Mouse (Mus musculus): ENCODE results near the gene Simc1. TPM values are rescaled to one million over a fixed set of nuclear protein-coding genes. Genes with fewer than 3 reads are reported as not detected.
"Not testable (repeated sequence)": the region's sequence is repeated elsewhere in the genome, so short reads cannot be mapped to it uniquely, and the experiment has no call there.

Simc1 gene
- polyA plus RNA-seq, 1 experiment from 2014 or later: 2.0 TPM

DNA sequence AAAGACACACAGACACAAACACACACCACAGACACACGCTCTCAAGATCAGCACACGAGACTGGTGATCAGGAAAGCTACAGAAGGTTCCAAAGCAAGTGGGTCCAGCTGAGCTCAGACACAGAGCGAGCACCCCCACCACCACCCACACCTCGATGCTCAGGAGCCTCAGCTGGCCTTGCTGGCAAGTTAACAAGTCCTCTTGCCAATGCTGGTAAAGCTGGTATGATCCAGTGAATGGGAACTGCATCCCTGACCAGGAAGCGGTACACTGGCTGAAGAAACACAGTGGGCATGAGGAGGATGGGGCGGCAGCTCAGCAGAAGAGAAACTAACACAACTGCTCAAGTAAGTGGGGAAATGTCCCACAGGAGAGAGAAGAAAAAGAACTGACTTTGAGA is 12.2 kb upstream of the Simc1 start:
- Histone ChIP-seq H3K27ac (replicated peaks) (no peak overlapping the region), H3K4me3 (replicated peaks) (no peak overlapping the region), H3K9ac (no peak overlapping the region), H3K36me3 (replicated peaks) (no peaks in the 10 kb centered on the region), H3K27me3 (no peaks in the 10 kb centered on the region), H3K4me2 (no peak overlapping the region), H3K4me1 (replicated peaks) (no peaks in the 10 kb centered on the region), H3K9me3 (replicated peaks) (no peaks in the 10 kb centered on the region)
- no peak for ATAC-seq (ENCODE audit: insufficient read depth)
- 57% methylated on average over 6 of the region's 6 CpGs for WGBS (ENCODE audit: insufficient replicate concordance)

DNA sequence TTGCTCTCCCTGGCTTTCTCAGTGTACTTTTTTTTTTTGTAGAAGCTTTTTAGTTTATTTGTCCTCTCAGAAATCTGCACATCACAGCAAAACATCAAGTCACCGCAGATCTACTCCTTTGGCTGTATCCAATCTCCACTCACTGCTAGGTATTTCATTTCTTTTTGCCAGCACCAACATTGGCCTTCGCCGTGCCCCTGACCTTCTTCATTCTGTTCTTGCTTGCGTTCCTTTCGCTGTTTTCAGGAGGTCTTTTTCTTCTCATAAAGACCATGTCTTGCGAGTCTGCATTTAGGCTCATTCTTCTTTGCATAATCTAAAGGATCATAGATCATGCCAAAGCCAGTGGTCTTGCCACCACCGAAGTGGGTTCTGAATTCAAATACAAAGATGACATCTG is 4.0 kb upstream of the Simc1 start:
- Histone ChIP-seq H3K27me3 (peaks cover 53% of the 10 kb centered on the region), H3K4me1 (replicated peaks) (peaks cover 23% of the 10 kb centered on the region)
- ATAC-seq (ENCODE audit: insufficient read depth); H3K9ac ChIP-seq; H3K4me3 ChIP-seq (replicated peaks); H3K27ac ChIP-seq (replicated peaks); H3K4me2 ChIP-seq; H3K36me3 ChIP-seq (replicated peaks); H3K9me3 ChIP-seq (replicated peaks): not testable (repeated sequence)
- WGBS (ENCODE audit: insufficient replicate concordance): 74% methylated on average over 7 of the region's 7 CpGs

DNA sequence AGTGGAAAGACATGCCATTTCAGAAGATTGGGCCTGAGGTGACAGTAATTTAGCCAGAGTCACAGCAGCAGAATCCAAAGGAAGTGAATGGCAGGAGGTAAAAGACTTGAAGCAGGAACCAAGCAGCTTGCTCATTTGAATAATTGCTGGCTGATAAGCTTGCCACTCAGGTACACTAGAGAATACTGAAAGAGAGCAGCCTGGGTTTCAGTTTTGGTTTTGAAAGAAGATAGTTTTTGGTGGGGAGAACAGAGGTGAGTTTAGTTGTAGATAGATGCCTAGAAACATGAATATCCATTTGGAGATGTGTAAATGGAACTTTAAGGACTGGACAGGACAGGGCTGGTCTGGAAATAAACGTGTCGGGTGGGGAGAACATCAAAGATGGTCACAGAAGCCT is 2.2 kb upstream of the Simc1 start:
- Histone ChIP-seq H3K27me3 (peaks cover 53% of the 10 kb centered on the region), H3K4me1 (replicated peaks) (peaks cover 29% of the 10 kb centered on the region), H3K27ac (replicated peaks) (no peak overlapping the region), H3K4me2 (no peak overlapping the region), H3K36me3 (replicated peaks) (no peaks in the 10 kb centered on the region), H3K9me3 (replicated peaks) (no peaks in the 10 kb centered on the region), H3K4me3 (replicated peaks) (no peak overlapping the region), H3K9ac (no peak overlapping the region)
- no peak for ATAC-seq (ENCODE audit: insufficient read depth)
- 56% methylated on average over 2 of the region's 2 CpGs for WGBS (ENCODE audit: insufficient replicate concordance)

DNA sequence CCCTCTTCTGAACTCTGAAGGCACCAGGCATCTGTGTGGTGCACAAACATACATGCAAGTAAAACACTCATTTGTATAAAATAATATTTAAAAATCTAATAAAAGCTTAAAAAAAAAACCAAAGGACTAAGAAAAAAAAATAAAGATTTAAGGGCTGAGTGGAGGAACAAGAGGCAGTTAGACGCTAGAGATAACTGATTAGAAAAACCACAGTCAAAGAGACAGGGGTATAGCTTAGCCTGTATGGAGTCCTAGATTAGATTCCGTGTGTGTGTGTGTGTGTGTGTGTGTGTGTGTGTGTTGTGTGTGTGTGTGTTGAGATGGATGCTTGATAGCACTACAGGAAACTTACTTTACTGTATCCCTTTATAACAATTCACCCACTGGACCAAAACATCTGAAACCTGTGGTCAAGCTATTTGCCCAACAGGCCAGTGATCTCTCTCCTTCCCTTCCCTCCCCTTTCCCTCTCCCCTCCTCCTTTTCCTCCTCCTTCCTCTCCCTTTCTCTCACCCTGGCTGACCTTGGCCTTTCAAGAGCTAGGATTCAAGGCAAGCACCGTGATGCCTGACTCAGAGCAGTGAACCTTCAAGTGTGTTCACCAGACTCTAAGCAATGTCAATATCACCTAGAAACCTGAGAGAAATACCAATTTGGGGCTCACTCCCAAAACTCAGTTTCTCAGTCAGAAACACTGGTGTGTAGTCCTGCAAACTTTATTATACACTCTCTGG is 1.5 kb upstream of the Simc1 start:
- Histone ChIP-seq H3K9ac (no peak overlapping the region), H3K9me3 (replicated peaks) (no peaks in the 10 kb centered on the region), H3K36me3 (replicated peaks) (no peaks in the 10 kb centered on the region), H3K4me3 (replicated peaks) (no peak overlapping the region), H3K4me2 (no peak overlapping the region), H3K27me3 (peaks cover 53% of the 10 kb centered on the region), H3K27ac (replicated peaks) (no peak overlapping the region), H3K4me1 (replicated peaks) (peaks cover 29% of the 10 kb centered on the region)
- WGBS (ENCODE audit: insufficient replicate concordance): 9% methylated on average over 3 of the region's 3 CpGs
- no peak for ATAC-seq (ENCODE audit: insufficient read depth)

DNA sequence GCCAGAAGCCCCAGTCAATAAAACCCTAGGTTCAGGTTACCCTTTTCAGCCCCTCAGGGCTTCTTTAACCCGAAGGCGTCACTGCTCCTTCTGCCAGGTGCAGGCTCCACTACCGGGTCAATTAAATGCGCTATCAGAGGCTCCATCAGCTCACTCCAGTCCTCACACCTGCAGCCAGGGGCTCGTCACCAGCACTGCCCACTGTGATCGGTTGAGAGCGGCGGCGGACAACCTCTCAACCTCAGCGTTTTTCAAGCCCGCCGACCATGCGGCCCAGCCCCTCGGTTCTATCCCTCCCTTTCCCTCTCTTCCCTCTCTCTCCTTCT is 338 bp upstream of the Simc1 start:
- peak; percentile 27 for ATAC-seq (ENCODE audit: insufficient read depth)
- Histone ChIP-seq H3K27me3 (peaks cover 43% of the 10 kb centered on the region), H3K9ac (peak overlapping the region; percentile 55; the same call in 1 of the 2 replicates), H3K36me3 (replicated peaks) (no peaks in the 10 kb centered on the region), H3K9me3 (replicated peaks) (no peaks in the 10 kb centered on the region), H3K4me3 (replicated peaks) (peak overlapping the region; percentile 72), H3K4me2 (peak overlapping the region; percentile 100), H3K4me1 (replicated peaks) (peaks cover 29% of the 10 kb centered on the region), H3K27ac (replicated peaks) (no peak overlapping the region)
- WGBS (ENCODE audit: insufficient replicate concordance): under 1% methylated on average over 14 of the region's 14 CpGs

DNA sequence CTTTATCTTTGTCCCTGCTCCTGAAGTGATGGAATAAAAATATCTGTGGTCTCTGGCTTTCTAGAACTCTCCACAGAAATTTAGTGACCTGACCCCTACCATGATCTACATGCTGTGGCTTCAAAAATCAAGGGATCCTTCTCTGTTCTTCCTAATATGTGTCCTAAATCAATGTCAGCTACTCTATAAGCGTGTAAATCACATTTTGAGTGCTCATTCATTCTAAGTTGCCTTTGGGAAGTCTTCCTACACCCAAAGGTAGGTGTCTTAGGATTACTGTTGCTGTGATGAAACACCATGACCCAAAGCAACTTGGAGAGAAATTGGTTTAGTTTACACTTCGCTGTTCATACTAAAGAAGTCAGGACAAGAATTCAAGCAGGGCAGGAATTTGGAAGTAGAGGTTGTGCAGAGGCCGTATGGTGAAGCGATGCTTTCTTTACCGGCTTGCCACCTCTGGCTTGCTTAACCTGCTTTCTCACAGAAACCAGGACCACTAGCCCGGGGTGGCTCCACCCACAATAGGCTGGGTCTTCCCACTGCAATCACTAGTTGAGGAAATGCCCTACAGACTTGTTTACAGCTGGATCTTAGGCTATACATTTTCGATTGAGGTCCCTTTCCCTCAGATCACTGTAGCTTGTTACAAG is 1.2 kb downstream of the Simc1 start:
- Histone ChIP-seq H3K9ac (peak overlapping the region; percentile 73), H3K4me3 (replicated peaks) (peak overlapping the region; percentile 72), H3K4me1 (replicated peaks) (peaks cover 29% of the 10 kb centered on the region), H3K36me3 (replicated peaks) (no peaks in the 10 kb centered on the region), H3K4me2 (peak overlapping the region; percentile 100), H3K9me3 (replicated peaks) (no peaks in the 10 kb centered on the region), H3K27ac (replicated peaks) (no peak overlapping the region), H3K27me3 (peaks cover 31% of the 10 kb centered on the region)
- ATAC-seq (ENCODE audit: insufficient read depth): no peak
- 41% methylated on average over 7 of the region's 7 CpGs for WGBS (ENCODE audit: insufficient replicate concordance)

DNA sequence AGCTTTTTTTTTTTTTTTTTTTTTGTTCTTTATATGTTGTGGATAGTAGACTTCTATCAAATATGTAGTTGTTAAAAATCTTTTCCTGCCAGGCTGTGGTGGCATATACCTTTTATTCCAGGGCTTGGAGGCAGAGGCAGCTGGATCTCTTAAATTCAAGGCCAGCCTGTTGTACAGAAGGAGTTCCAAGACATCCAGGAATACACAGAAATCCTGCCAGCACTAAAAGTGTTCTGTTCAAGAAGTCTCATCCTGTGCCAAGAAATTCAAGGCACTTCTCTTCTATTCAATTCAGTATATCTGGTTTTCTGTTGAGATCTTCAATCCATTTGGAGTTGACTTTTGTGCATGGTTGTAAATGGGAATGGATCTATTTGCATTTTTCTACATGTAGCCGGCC is 2.3 kb downstream of the Simc1 start:
- Histone ChIP-seq H3K36me3 (replicated peaks) (no peaks in the 10 kb centered on the region), H3K4me3 (replicated peaks) (no peak overlapping the region), H3K4me1 (replicated peaks) (peaks cover 24% of the 10 kb centered on the region), H3K9me3 (replicated peaks) (no peaks in the 10 kb centered on the region), H3K27ac (replicated peaks) (no peak overlapping the region), H3K4me2 (no peak overlapping the region), H3K27me3 (peaks cover 26% of the 10 kb centered on the region), H3K9ac (no peak overlapping the region)
- ATAC-seq (ENCODE audit: insufficient read depth): no peak
- 75% methylated on average over 1 of the region's 1 CpGs for WGBS (ENCODE audit: insufficient replicate concordance)

DNA sequence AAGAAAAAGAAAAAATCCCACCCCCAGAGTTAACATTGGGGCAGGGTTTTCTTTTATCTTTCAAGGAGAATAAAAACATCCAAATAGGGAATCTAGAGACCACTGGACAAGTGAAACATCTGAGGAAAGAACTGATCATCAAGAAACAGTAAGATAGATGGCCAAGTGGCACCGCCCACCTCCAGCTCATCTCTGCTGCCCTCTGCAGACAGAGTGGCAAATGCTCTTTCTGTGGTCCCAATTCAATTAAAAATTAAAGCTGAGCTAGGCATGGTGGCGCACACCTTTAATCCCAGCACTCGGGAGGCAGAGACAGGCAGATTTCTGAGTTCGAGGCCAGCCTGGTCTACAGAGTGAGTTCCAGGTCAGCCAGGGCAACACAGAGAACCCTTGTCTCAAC is 16.6 kb downstream of the Simc1 start:
- Histone ChIP-seq H3K4me2 (no peak overlapping the region), H3K9ac (no peak overlapping the region), H3K9me3 (replicated peaks) (no peaks in the 10 kb centered on the region), H3K4me1 (replicated peaks) (no peaks in the 10 kb centered on the region), H3K27ac (replicated peaks) (no peak overlapping the region), H3K4me3 (replicated peaks) (no peak overlapping the region), H3K36me3 (replicated peaks) (peaks cover 8% of the 10 kb centered on the region), H3K27me3 (no peaks in the 10 kb centered on the region)
- no peak for ATAC-seq (ENCODE audit: insufficient read depth)
- WGBS (ENCODE audit: insufficient replicate concordance): 73% methylated on average over 4 of the region's 4 CpGs

DNA sequence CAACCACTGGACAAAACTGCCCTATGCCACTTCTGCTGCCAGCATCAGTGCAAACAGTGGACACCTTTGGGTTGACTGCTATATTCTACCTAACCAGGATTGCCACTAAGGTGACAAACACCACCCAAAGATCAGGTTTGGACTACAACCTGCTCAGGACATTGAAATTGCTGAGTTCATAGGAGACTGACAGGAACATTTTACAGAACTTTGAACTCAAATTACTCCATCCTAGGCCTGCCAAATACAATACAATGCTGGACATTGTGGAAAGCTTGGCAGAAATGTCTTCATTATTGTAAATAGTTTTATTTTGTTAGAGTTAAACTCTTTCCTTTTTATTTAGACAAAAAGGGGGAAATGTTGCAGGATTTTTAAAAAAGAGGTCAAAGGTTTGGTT is 17.6 kb downstream of the Simc1 start:
- Histone ChIP-seq H3K9ac (no peak overlapping the region), H3K9me3 (replicated peaks) (no peaks in the 10 kb centered on the region), H3K4me2 (no peak overlapping the region), H3K27me3 (no peaks in the 10 kb centered on the region), H3K36me3 (replicated peaks) (peaks cover 14% of the 10 kb centered on the region), H3K4me1 (replicated peaks) (no peaks in the 10 kb centered on the region), H3K27ac (replicated peaks) (no peak overlapping the region), H3K4me3 (replicated peaks) (no peak overlapping the region)
- ATAC-seq (ENCODE audit: insufficient read depth): no peak

DNA sequence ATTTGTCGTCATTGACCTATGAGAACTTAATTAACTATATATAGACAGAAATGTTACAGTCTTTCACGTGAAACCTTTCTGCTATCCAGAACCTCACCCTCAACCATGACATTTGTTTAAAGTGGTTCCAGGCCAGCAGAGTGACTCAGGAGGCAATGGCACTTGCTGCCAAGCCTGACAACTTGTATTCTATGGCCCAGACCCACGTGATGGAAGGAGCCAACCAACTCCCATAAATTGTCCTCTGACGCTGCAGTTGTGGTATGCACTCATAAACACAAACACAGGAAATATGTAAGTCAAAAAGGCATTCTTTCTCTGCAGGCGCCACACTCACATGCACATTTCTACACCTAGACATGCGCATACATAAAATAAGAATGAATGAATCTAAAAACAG is 23.6 kb downstream of the Simc1 start:
- Histone ChIP-seq H3K9ac (no peak overlapping the region), H3K27ac (replicated peaks) (no peak overlapping the region), H3K4me1 (replicated peaks) (no peaks in the 10 kb centered on the region), H3K36me3 (replicated peaks) (peaks cover 27% of the 10 kb centered on the region), H3K27me3 (no peaks in the 10 kb centered on the region), H3K4me2 (no peak overlapping the region), H3K9me3 (replicated peaks) (no peaks in the 10 kb centered on the region), H3K4me3 (replicated peaks) (no peak overlapping the region)
- no peak for ATAC-seq (ENCODE audit: insufficient read depth)
- 78% methylated on average over 6 of the region's 6 CpGs for WGBS (ENCODE audit: insufficient replicate concordance)

DNA sequence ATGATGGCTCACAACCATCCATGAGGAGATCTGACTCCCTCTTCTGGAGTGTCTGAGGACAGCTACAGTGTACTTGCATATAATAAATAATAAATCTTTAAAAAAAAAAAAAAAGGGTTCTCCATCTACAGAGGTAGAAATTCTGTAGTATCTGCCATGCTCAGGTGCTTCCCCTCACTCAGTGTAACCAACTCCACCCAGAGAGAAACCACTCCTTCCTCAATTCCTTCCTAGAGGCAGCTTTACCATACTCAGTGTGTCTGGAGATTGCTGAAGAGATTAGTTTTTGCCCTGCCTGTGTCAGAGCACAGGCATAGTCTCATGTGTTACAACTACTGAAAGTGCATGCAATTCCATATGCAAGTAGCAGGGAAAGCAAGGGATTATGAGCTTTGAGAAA is 28.6 kb downstream of the Simc1 start:
- Histone ChIP-seq H3K9me3 (replicated peaks) (no peaks in the 10 kb centered on the region), H3K36me3 (replicated peaks) (peaks cover 14% of the 10 kb centered on the region; the same call in 1 of the 2 replicates), H3K27ac (replicated peaks) (no peak overlapping the region), H3K4me1 (replicated peaks) (no peaks in the 10 kb centered on the region), H3K4me3 (replicated peaks) (no peak overlapping the region), H3K9ac (no peak overlapping the region), H3K27me3 (no peaks in the 10 kb centered on the region), H3K4me2 (no peak overlapping the region)
- ATAC-seq (ENCODE audit: insufficient read depth): no peak

DNA sequence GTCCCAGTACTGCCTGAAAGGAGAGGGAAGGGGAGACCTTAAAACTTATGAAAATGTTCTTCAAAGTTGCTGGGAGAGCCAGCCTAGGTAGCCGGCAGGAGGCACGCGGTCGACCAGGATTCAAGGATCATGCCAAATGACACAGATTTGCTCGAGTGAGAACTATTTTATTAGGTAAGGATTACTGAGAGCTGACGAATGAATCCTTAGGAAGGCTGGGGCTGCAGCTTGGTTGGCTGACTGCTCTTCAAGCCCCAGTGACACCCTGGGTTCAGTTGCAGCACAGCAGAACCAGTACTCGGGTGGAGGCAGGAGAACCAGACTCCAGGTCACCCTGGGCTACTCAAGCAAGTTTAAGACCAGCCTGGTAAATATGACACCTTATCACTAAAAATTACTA is 44.5 kb downstream of the Simc1 start:
- WGBS (ENCODE audit: insufficient replicate concordance): 73% methylated on average over 7 of the region's 7 CpGs

More for the DNA sequence above, 44.5 kb downstream of the Simc1 start:
- no peak overlapping the region for H3K4me3 ChIP-seq (replicated peaks)
- no peak overlapping the region for H3K27ac ChIP-seq (replicated peaks)
- no peaks in the 10 kb centered on the region for H3K4me1 ChIP-seq (replicated peaks)
- no peak for ATAC-seq (ENCODE audit: insufficient read depth)
- H3K4me2 ChIP-seq: no peak overlapping the region
- no peaks in the 10 kb centered on the region for H3K27me3 ChIP-seq
- peaks cover 38% of the 10 kb centered on the region for H3K36me3 ChIP-seq (replicated peaks)
- H3K9me3 ChIP-seq (replicated peaks): no peaks in the 10 kb centered on the region
- H3K9ac ChIP-seq: no peak overlapping the region

Measured in liver, embryonic 15.5 days (tissue).